Mouse (Mus musculus) embryonic facial prominence, embryonic 11.5 days (tissue): ENCODE results near the gene Dhfr. TPM values are rescaled to one million over a fixed set of nuclear protein-coding genes. Genes with fewer than 3 reads are reported as not detected.

ENCODE experiments used
- ATAC-seq: fragments of 200-750 bp; cut with Nextera tagmentation; replicated peaks from 2 replicates; pipeline ENCODE4 v1.8.0; 2017; ENCODE audit warnings: low read depth; ENCODE audit not compliant: insufficient number of reproducible peaks, low FRiP score, low TSS enrichment
- DNase-seq: peaks from one replicate; pipeline ENCODE4 v3.0.0-alpha.2; 2015; ENCODE audit warnings: low spot score
- H3K27ac ChIP-seq: fragments of 300-500 bp; sonication (generic); replicated peaks from 2 replicates; pipeline ENCODE4 v1.5.1; 2014; ENCODE audit warnings: mild to moderate bottlenecking, low read depth, low read length, control low read depth
- H3K27me3 ChIP-seq: fragments of 300-500 bp; sonication (generic); 2 replicates; pipeline ENCODE4 v1.6.1; 2014; ENCODE audit warnings: mild to moderate bottlenecking, low read length, moderate library complexity, mixed read lengths; ENCODE audit not compliant: control insufficient read depth, insufficient read depth
- H3K36me3 ChIP-seq: fragments of 300-500 bp; sonication (generic); replicated peaks from 2 replicates; pipeline ENCODE4 v1.6.1; 2014; ENCODE audit warnings: low read depth, mild to moderate bottlenecking, low read length, moderate library complexity, mixed read lengths; ENCODE audit not compliant: control insufficient read depth, insufficient read depth
- H3K4me1 ChIP-seq: fragments of 300-500 bp; sonication (generic); 2 replicates; pipeline ENCODE4 v1.6.1; 2014; ENCODE audit warnings: low read length, mixed read lengths; ENCODE audit not compliant: control insufficient read depth, insufficient read depth
- H3K4me2 ChIP-seq: fragments of 300-500 bp; sonication (generic); 2 replicates; pipeline ENCODE4 v1.6.1; 2014; ENCODE audit warnings: low read depth, mild to moderate bottlenecking, control low read depth, low read length, moderate library complexity
- H3K4me3 ChIP-seq: fragments of 300-500 bp; sonication (generic); 2 replicates; pipeline ENCODE4 v1.5.1; 2014; ENCODE audit warnings: low read depth, low read length, control low read depth
- H3K9ac ChIP-seq: fragments of 300-500 bp; sonication (generic); replicated peaks from 2 replicates; pipeline ENCODE4 v1.6.1; 2014; ENCODE audit warnings: mild to moderate bottlenecking, control low read depth, low read length
- H3K9me3 ChIP-seq: fragments of 300-500 bp; sonication (generic); replicated peaks from 2 replicates; pipeline ENCODE4 v1.6.1; 2016; ENCODE audit warnings: mild to moderate bottlenecking, low read length, inconsistent platforms, mixed read lengths; ENCODE audit not compliant: control insufficient read depth
- WGBS: fragments of 180-500 bp; shearing (Covaris S2); extraction: QIAGEN DNeasy Blood & Tissue Kit; methylation state at CpG from one replicate; pipeline ENCODE4 v1.1.7; 2014; 5-methylcytosine and 5-hydroxymethylcytosine counted together
- polyA plus RNA-seq: library from polyadenylated mRNA; unstranded; fragments of >200 nt; fragmentation: Nextera tagmentation; extraction: Ambion mirVana; gene quantifications from 2 replicates; pipeline ENCODE4 v1.2.1, GENCODE M21; 2014

The Dhfr gene
- polyA plus RNA-seq, 1 experiment from 2014 or later: 28.1 TPM

DNA sequence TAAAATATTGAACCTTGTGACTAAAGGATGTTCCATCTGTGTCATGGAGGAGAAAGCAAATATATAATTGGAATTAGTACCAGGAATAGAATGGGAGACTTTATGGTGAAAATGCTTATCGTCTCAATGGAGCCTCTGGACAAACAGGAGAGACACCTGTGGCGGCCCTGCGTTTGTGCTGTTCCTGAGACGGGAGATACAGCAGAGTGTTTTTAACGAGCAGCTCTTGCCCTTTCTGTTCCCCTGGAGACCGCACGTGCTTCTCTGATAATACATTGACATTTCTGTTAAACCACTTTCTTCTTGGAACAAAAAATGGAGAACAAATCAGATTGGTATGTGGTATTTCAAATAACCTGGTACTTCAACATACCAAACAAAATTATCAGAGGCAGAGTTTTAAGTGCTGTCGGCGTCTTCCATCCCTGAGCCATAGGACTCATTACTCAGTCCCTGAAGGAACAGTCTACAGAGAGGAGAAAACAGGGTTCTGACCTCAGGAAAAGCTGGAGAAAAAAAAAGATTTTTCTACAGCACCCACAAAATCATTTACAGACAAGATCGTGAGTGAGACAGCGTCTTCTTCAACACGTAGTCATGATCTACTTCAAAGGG, 38.6 kb downstream of the Dhfr start:
- 87% methylated on average over 12 of the region's 12 CpGs for WGBS
- H3K4me3 ChIP-seq: no peak overlapping the region
- H3K4me1 ChIP-seq: no peaks in the 10 kb centered on the region
- no peak overlapping the region for H3K27ac ChIP-seq
- no peak overlapping the region for H3K9ac ChIP-seq
- no peaks in the 10 kb centered on the region for H3K27me3 ChIP-seq
- H3K36me3 ChIP-seq: no peaks in the 10 kb centered on the region
- no peaks in the 10 kb centered on the region for H3K9me3 ChIP-seq
- no peak for DNase-seq
- no peak for ATAC-seq
- H3K4me2 ChIP-seq: no peak overlapping the region

DNA sequence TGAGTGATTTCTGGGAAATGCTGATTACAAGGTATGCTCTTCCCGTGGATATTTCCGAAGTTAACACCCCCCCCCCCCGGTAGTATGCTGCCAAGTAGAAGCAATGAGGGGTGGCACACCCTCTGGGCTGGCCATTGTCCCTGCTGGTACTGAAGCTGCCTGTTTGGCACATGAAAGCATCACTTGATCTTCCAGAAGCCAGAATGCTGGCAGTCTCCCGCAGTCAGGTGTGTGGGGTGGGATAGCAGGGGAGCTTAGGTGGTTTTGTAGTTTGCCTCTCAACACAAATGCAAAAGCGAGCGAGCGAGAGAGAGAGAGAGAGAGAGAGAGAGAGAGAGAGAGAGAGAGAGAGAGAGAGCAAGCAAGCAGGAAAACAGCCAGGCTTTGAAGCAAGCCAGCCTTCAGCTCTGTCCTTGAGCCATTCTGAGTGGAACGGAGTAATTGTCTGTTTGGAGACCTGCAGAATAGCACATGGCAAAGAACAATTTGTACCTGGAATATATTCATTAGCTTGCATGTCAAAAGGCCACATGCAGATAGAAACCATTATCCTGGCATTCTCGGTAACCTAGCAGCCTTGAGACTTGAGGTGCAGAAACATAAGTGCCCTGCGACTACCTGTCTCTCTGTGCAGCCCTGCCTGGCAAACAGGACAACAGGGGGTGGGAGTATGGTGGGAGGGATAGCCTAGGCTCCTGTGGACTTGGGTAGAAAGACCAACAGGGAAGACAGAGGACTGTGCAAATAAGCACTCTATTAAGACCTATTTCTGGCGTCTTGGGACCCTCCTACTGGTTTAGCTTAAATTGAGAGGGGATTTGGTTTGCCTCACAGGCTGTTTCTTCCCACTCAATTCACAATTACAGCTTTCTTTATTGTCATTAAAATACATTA, 44.2 kb downstream of the Dhfr start:
- Histone ChIP-seq H3K9me3 (no peaks in the 10 kb centered on the region), H3K27ac (no peak overlapping the region), H3K4me3 (no peak overlapping the region), H3K27me3 (no peaks in the 10 kb centered on the region), H3K36me3 (no peaks in the 10 kb centered on the region), H3K9ac (no peak overlapping the region), H3K4me2 (no peak overlapping the region), H3K4me1 (no peaks in the 10 kb centered on the region)
- ATAC-seq (no peak), DNase-seq (no peak)
- 75% methylated on average over 11 of the region's 11 CpGs for WGBS

DNA sequence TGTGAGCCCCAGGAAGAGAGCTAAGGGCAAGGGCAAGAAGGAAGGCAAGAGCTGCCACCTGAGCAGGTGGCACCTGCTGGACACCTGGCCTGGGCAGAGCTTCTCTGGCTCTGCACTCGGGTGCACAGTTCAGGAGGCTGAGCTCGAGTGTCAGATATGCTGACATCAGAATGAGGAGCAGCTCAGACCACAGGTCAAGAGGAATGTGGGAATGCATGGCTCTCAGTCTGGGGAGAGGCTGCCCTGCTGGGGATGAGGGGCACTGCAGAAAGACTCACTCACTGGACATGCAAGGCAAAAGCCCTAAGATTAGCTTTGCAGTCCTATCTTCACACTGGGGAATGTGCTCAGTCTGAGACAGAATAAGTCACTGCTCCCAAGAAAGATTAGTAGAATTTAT, 47.5 kb downstream of the Dhfr start:
- WGBS: 69% methylated on average over 2 of the region's 2 CpGs
- Histone ChIP-seq H3K4me1 (no peaks in the 10 kb centered on the region), H3K36me3 (no peaks in the 10 kb centered on the region), H3K27me3 (no peaks in the 10 kb centered on the region), H3K9me3 (no peaks in the 10 kb centered on the region), H3K4me2 (no peak overlapping the region), H3K27ac (no peak overlapping the region), H3K9ac (no peak overlapping the region), H3K4me3 (no peak overlapping the region)
- no peak for ATAC-seq
- no peak for DNase-seq

DNA sequence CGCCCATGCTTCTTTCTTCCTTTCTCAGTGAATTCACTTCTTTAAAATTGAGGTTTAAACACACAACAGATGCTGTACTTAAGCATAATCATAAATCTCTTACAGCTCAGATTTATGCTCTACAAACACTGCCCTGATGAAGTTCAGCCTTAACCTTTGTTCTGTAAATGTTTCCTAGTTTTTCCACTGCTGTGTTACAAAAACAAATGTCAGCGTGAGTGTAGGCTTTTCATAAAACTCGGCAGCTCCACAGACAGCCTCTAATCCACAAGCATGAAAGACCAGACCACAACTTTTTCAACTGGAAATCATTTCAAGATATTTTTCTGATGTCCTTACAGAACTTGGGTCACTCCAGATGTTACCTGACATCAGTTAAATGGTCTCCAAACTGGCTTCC, 49.0 kb downstream of the Dhfr start:
- no peak overlapping the region for H3K4me2 ChIP-seq
- 82% methylated on average over 3 of the region's 3 CpGs for WGBS
- no peak overlapping the region for H3K9ac ChIP-seq

DNA sequence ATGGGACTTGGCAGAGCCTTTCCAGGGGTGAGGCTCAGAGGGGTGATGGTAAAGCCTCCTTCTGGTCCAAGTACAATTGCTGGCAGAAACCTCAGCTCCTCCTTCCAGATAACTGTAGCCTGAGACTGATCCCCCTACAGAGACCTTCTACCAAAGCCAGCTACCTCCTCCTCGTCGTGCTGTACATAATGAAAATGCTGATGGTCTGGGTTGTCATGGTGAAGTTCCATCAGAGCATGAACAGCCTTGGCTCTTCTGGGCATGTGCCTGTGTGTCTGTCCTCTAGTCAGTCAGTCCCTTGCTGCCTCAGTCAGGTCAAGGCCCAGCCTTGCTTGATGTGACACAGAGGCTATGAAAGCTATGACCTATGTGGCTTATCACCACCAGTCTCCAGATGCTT, 56.0 kb downstream of the Dhfr start:
- Histone ChIP-seq H3K4me3 (no peak overlapping the region), H3K4me2 (no peak overlapping the region), H3K4me1 (no peaks in the 10 kb centered on the region), H3K36me3 (no peaks in the 10 kb centered on the region), H3K27ac (no peak overlapping the region), H3K27me3 (no peaks in the 10 kb centered on the region), H3K9ac (no peak overlapping the region), H3K9me3 (no peaks in the 10 kb centered on the region)
- 78% methylated on average over 2 of the region's 2 CpGs for WGBS
- ATAC-seq (no peak), DNase-seq (no peak)

More for the DNA sequence above, 49.0 kb downstream of the Dhfr start:
- no peak for DNase-seq
- Histone ChIP-seq H3K4me1 (no peaks in the 10 kb centered on the region), H3K36me3 (no peaks in the 10 kb centered on the region), H3K27me3 (no peaks in the 10 kb centered on the region), H3K27ac (no peak overlapping the region), H3K4me3 (no peak overlapping the region), H3K9me3 (no peaks in the 10 kb centered on the region)
- ATAC-seq: no peak

DNA sequence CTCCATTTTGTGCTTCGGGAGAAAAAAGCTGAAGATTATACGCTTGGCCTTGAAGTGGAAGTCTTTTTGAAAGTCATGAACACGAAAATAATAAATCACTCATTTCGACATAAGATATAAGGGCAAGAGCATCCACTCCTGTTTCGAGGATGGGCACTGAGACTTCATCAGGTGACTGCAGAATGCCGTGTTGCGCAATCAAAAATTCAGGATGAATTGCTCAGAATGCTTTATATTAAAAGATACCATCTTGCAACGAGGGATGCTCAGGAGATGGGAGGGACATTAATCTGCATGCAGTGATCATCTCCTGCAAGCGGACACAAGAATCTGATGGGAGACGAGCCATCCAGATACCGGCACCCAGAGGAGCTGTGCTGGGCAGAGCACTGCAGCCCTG, 65.1 kb downstream of the Dhfr start:
- WGBS: 87% methylated on average over 11 of the region's 11 CpGs
- Histone ChIP-seq H3K4me3 (no peak overlapping the region), H3K9me3 (no peaks in the 10 kb centered on the region), H3K4me1 (no peaks in the 10 kb centered on the region), H3K27ac (no peak overlapping the region), H3K27me3 (0 out of 2 replicates have a peak, but pooled peaks cover under 1% of the 10 kb centered on the region), H3K4me2 (no peak overlapping the region), H3K36me3 (no peaks in the 10 kb centered on the region), H3K9ac (no peak overlapping the region)
- DNase-seq (no peak), ATAC-seq (no peak)

DNA sequence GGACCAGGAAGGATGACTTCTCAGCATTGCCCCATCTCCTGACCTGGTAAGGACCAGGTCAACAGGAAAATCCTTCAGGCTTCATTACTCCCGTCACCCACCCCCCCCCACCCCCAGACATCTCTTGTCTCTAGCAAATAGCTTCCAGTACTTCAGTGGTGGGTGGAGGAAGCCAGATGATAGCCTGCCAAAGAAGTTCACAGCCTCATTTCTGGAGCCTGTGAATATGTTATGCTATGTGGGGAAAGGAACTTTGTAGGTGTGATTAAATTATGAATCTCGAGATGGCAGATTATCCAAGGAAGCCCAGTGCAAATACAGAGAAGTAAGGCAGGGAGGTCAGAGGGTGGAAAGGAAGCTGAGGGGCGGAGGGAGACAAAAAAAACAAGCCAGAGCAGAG, 69.2 kb downstream of the Dhfr start:
- no peaks in the 10 kb centered on the region for H3K36me3 ChIP-seq
- no peak overlapping the region for H3K4me3 ChIP-seq
- ATAC-seq: no peak
- WGBS: 48% methylated on average over 3 of the region's 3 CpGs
- H3K27me3 ChIP-seq: peaks cover 31% of the 10 kb centered on the region
- peaks cover 3% of the 10 kb centered on the region; the same call in 1 of the 2 replicates for H3K4me1 ChIP-seq
- H3K27ac ChIP-seq: no peak overlapping the region
- H3K9ac ChIP-seq: no peak overlapping the region
- no peak for DNase-seq
- no peaks in the 10 kb centered on the region for H3K9me3 ChIP-seq
- H3K4me2 ChIP-seq: no peak overlapping the region

DNA sequence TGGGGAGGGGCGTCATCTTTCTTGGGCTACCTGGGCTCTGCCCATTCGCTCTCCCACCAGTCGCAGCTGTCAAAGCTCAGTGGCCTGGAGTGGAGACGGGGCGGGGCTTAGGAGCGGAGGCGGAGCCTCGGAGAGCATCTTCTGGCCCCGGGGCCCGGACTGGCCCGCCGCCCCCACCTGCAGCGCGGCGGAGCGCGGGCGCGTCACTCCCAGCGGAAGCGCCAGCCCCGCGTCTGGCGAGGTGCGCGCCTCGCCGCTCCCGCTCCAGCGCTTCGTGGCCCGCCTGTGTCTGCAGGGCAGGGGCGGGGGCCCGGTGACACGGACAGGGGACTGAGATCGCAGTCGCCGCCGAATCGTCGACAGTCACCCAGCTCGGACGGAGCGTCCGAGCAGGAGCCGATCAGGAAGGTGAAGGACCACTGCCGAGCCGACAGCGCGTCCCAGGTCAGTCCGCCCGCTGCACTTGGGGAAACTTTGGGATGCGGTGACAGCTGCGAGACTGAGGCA, 71.3 kb downstream of the Dhfr start, which contains the start of gene Ankrd34b:
TSS of gene Ankrd34b (plus strand) at position 139 of the 507 bp plus-strand sequence.
- Histone ChIP-seq H3K27ac (no peak within 1 kb of the TSS), H3K36me3 (no peaks in the 10 kb centered on the region), H3K4me3 (peak within 1 kb of the TSS; percentile 64), H3K4me1 (peaks cover 3% of the 10 kb centered on the region; the same call in 1 of the 2 replicates), H3K4me2 (peak within 1 kb of the TSS; percentile 99), H3K27me3 (peaks cover 31% of the 10 kb centered on the region), H3K9me3 (no peaks in the 10 kb centered on the region), H3K9ac (peak within 1 kb of the TSS; percentile 51)
- WGBS: under 1% methylated on average over 54 of the region's 54 CpGs
- DNase-seq (peak; percentile 59), ATAC-seq (peak; percentile 62; the same call in 1 of the 2 replicates)
